Mouse (Mus musculus) forebrain, embryonic 16.5 days (tissue): ENCODE data around the gene B4galnt1. TPM values are rescaled to one million over a fixed set of nuclear protein-coding genes. Genes with fewer than 3 reads are reported as not detected.
"Not testable (repeated sequence)": the region's sequence is repeated elsewhere in the genome, so short reads cannot be mapped to it uniquely, and the experiment has no call there.

Experiments
- ATAC-seq: fragments of 200-750 bp; cut with Nextera tagmentation; 2 replicates; pipeline ENCODE4 v1.8.0; 2017; ENCODE audit warnings: mild to moderate bottlenecking, moderate library complexity
- H3K27ac ChIP-seq: fragments of 300-500 bp; sonication (generic); 2 replicates; pipeline ENCODE4 v1.5.1; 2014; ENCODE audit warnings: low read length, control low read depth
- H3K27me3 ChIP-seq: fragments of 300-500 bp; sonication (generic); replicated peaks from 2 replicates; pipeline ENCODE4 v1.6.1; 2014; ENCODE audit warnings: low read length; ENCODE audit not compliant: control insufficient read depth, insufficient read depth
- H3K36me3 ChIP-seq: fragments of 300-500 bp; sonication (generic); 2 replicates; pipeline ENCODE4 v1.6.1; 2014; ENCODE audit not compliant: control insufficient read depth, insufficient read depth
- H3K4me1 ChIP-seq: fragments of 300-500 bp; sonication (generic); replicated peaks from 2 replicates; pipeline ENCODE4 v1.6.1; 2014; ENCODE audit warnings: low read length; ENCODE audit not compliant: control insufficient read depth, insufficient read depth
- H3K4me2 ChIP-seq: fragments of 300-500 bp; sonication (generic); 2 replicates; pipeline ENCODE4 v1.6.1; 2014; ENCODE audit warnings: mild to moderate bottlenecking, low read length, control low read depth
- H3K4me3 ChIP-seq: fragments of 300-500 bp; sonication (generic); replicated peaks from 2 replicates; pipeline ENCODE4 v1.5.1; 2014; ENCODE audit warnings: mild to moderate bottlenecking, low read length, control low read depth
- H3K9ac ChIP-seq: fragments of 300-500 bp; sonication (generic); replicated peaks from 2 replicates; pipeline ENCODE4 v1.6.1; 2014; ENCODE audit warnings: low read depth, low read length, control low read depth
- H3K9me3 ChIP-seq: fragments of 300-500 bp; sonication (generic); 2 replicates; pipeline ENCODE4 v1.6.1; 2016; ENCODE audit warnings: low read length; ENCODE audit not compliant: control insufficient read depth
- WGBS: fragments of 180-500 bp; shearing (Covaris S2); extraction: QIAGEN DNeasy Blood & Tissue Kit; methylation state at CpG from one replicate; pipeline ENCODE4 v1.1.7; 2014; 5-methylcytosine and 5-hydroxymethylcytosine counted together
- polyA plus RNA-seq: library from polyadenylated mRNA; unstranded; fragments of >200 nt; fragmentation: Nextera tagmentation; extraction: Ambion mirVana; gene quantifications from 2 replicates; pipeline ENCODE4 v1.2.1, GENCODE M21; 2015

Gene B4galnt1
- polyA plus RNA-seq, 1 experiment from 2014 or later: 45.8 TPM

DNA sequence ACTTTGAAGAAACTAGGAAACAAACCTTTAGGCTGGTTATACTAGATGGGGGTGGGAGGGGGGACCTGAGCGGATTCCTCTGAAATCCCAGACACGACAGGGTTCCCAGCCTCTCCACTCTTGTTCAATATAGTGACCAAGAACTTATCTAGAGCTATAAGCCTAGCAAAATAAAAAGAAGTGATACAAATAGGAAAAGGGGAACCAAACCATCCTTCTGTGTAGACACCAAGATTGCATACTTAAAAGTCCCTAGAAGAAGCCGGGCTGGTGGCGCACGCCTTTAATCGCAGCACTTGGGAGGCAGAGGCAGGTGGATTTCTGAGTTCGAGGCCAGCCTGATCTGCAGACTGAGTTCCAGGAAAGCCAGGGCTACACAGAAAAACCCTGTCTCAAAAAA is 11.7 kb upstream of the B4galnt1 start:
- Histone ChIP-seq H3K4me1 (no peaks in the 10 kb centered on the region), H3K36me3 (no peaks in the 10 kb centered on the region), H3K9me3 (no peaks in the 10 kb centered on the region), H3K4me3 (no peak overlapping the region), H3K27me3 (no peaks in the 10 kb centered on the region), H3K27ac (no peak overlapping the region), H3K4me2 (no peak overlapping the region), H3K9ac (no peak overlapping the region)
- no peak for ATAC-seq
- WGBS: 94% methylated on average over 7 of the region's 7 CpGs

DNA sequence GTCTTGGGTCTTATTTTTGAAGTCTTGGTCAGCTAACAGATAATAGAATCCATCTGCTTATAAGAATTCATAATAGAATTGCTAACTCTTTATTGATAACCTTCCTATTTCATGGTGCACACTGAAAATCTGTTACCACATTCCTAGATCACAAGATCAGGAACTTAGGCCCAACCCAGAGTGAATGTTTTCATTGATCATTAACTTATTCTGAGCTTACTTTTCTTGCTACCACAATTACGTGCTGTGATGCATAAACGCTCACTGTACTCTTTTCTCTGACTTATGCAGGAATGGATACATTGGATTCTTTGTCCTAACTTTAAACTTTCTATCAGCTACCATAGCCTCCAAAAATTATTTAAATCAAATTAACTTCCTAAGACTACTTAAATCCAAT is 10.8 kb upstream of the B4galnt1 start:
- no peak overlapping the region for H3K4me2 ChIP-seq
- ATAC-seq: no peak
- no peak overlapping the region for H3K4me3 ChIP-seq
- H3K9ac ChIP-seq: no peak overlapping the region
- H3K27ac ChIP-seq: no peak overlapping the region
- H3K9me3 ChIP-seq: no peaks in the 10 kb centered on the region
- 94% methylated on average over 2 of the region's 2 CpGs for WGBS
- no peaks in the 10 kb centered on the region for H3K27me3 ChIP-seq
- no peaks in the 10 kb centered on the region for H3K36me3 ChIP-seq
- H3K4me1 ChIP-seq: no peaks in the 10 kb centered on the region

DNA sequence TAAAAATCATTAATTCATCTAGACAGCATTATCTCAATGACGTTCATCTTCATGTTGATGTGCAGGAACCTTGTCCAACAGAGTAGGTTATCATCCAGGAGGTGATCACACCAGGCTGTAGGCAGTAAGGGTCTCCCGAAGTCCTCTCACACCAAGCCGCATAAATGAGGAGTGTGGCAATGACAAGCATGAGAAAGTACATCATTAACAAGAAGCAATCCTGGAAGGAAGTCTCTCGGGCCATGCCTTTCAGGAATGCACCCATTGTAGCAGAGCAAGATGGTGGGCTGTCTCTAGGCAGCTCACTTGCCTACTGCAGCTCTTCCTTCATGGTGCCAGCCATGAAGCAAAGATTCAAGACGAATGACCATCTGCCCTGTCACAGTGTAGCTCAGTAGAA is 10.4 kb upstream of the B4galnt1 start:
- Histone ChIP-seq H3K27ac (no peak overlapping the region), H3K4me2 (no peak overlapping the region), H3K36me3 (no peaks in the 10 kb centered on the region), H3K4me1 (no peaks in the 10 kb centered on the region), H3K4me3 (no peak overlapping the region), H3K9ac (no peak overlapping the region), H3K27me3 (no peaks in the 10 kb centered on the region), H3K9me3 (no peaks in the 10 kb centered on the region)
- ATAC-seq: no peak
- WGBS: 86% methylated on average over 5 of the region's 5 CpGs

DNA sequence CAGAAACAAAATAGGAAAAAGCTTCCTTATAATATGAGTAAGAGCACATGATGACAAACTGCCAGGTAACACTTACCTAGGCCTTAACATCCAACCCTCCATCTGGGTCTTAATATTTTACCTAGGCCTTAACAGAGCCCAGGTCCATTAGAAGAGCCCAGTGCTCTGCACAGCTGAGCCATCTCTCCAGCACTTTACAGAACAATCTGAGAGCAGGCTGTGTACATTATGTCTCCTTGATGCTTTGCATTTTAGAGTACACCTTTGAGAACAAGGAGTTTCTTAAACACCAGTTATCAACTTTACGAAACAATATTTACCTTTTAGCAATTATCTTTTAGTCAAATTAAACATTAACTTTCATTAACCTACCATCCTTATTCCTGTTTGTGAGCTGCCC is 8.9 kb upstream of the B4galnt1 start:
- no peaks in the 10 kb centered on the region for H3K9me3 ChIP-seq
- no peaks in the 10 kb centered on the region for H3K27me3 ChIP-seq
- H3K36me3 ChIP-seq: no peaks in the 10 kb centered on the region
- WGBS: 98% methylated on average over 1 of the region's 1 CpGs
- no peak overlapping the region for H3K4me2 ChIP-seq
- no peak overlapping the region for H3K9ac ChIP-seq
- no peak for ATAC-seq
- H3K4me3 ChIP-seq: no peak overlapping the region
- no peaks in the 10 kb centered on the region for H3K4me1 ChIP-seq
- no peak overlapping the region for H3K27ac ChIP-seq

DNA sequence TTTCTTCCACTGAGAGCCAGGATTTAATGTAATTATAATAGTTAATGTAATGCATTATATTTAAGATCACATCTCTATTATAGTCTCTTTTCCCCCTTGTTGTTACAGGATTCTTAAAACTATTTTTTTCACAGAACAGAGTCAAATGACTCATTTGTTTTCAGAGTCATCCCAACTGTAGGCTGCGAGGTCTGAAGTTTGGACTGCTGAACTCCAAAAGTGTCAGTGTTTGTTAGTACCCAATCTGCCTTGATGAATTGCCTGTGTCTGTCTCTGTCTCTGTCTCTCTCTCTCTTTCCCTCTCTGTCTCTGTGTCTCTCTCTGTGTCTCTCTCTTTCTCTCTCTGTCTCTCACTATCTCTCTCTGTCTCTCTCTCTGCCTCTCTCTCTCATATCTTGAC is 8.5 kb upstream of the B4galnt1 start:
- ATAC-seq: no peak
- H3K4me1 ChIP-seq: no peaks in the 10 kb centered on the region
- H3K9me3 ChIP-seq: no peaks in the 10 kb centered on the region
- H3K9ac ChIP-seq: no peak overlapping the region
- H3K27me3 ChIP-seq: no peaks in the 10 kb centered on the region
- H3K27ac ChIP-seq: no peak overlapping the region
- WGBS: 93% methylated on average over 1 of the region's 1 CpGs
- H3K4me2 ChIP-seq: no peak overlapping the region
- no peak overlapping the region for H3K4me3 ChIP-seq
- no peaks in the 10 kb centered on the region for H3K36me3 ChIP-seq

DNA sequence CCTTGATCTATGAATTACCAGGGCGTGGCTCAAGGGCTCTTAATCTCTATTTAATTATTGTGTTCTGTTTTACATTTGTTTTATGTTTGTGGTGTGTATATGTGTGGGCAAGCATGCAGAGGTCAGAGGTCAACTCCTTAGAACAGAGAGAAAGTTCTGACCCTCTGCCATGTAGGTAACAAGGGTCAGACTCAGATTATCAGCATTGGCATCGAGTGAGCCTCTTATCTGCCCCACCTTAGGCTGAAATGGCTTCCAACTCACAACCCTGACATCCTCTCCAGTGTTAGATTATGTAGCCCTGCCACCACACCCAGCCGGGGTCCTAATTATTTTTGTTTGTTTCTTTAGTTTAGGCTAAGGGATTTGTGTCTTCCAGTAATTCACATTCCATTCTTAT is 6.6 kb upstream of the B4galnt1 start:
- Histone ChIP-seq H3K27me3 (no peaks in the 10 kb centered on the region), H3K36me3 (no peaks in the 10 kb centered on the region), H3K4me1 (no peaks in the 10 kb centered on the region), H3K27ac (no peak overlapping the region), H3K4me3 (no peak overlapping the region), H3K9me3 (no peaks in the 10 kb centered on the region), H3K4me2 (no peak overlapping the region), H3K9ac (no peak overlapping the region)
- WGBS: 75% methylated on average over 3 of the region's 3 CpGs
- ATAC-seq: no peak

DNA sequence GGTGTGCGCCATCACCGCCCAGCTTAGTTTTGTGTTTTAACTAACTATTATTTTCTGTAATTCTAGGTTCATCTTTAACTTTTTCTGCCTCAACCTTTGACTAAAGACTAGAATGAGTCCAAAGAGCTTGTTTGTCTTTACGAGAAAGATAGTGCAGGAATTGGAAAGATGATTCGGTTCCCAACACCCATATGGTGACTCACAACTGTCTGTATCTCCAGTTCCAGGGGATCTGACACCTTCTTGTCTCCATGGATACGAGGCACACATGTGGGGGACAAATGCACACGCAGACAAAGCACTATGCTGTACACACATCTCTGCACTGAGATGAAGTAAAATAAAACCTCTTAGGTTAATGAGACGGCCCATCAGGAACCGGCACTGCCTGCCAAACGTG is 4.9 kb upstream of the B4galnt1 start:
- peaks cover 5% of the 10 kb centered on the region for H3K4me1 ChIP-seq
- no peaks in the 10 kb centered on the region for H3K36me3 ChIP-seq
- 76% methylated on average over 9 of the region's 9 CpGs for WGBS
- H3K4me2 ChIP-seq: no peak overlapping the region
- H3K27me3 ChIP-seq: no peaks in the 10 kb centered on the region
- no peak overlapping the region for H3K4me3 ChIP-seq
- ATAC-seq: no peak
- H3K9ac ChIP-seq: no peak overlapping the region
- no peaks in the 10 kb centered on the region for H3K9me3 ChIP-seq
- H3K27ac ChIP-seq: no peak overlapping the region

DNA sequence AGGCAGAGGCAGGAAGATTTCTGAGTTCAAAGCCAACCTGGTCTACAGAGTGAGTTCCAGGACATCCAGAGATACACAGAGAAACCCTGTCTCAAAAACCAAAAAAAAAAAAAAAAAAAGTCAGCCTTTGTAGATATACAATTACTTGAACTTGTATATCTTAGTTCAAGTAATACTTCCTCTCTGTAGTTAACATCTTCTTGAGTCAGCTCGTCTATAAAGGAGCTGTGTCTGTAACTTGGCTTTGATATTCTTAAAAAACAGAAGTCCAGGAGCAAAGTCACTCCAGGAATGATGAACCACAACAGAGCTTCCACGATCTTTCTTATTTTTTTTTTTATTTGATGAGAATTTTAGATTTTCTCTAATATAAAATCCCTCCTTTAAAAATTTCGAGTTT is 4.3 kb upstream of the B4galnt1 start:
- no peaks in the 10 kb centered on the region for H3K36me3 ChIP-seq
- H3K4me2 ChIP-seq: no peak overlapping the region
- no peak overlapping the region for H3K27ac ChIP-seq
- WGBS: 77% methylated on average over 3 of the region's 3 CpGs
- H3K9me3 ChIP-seq: no peaks in the 10 kb centered on the region
- H3K9ac ChIP-seq: no peak overlapping the region
- H3K4me3 ChIP-seq: no peak overlapping the region
- H3K4me1 ChIP-seq: peaks cover 5% of the 10 kb centered on the region
- no peak for ATAC-seq
- no peaks in the 10 kb centered on the region for H3K27me3 ChIP-seq

DNA sequence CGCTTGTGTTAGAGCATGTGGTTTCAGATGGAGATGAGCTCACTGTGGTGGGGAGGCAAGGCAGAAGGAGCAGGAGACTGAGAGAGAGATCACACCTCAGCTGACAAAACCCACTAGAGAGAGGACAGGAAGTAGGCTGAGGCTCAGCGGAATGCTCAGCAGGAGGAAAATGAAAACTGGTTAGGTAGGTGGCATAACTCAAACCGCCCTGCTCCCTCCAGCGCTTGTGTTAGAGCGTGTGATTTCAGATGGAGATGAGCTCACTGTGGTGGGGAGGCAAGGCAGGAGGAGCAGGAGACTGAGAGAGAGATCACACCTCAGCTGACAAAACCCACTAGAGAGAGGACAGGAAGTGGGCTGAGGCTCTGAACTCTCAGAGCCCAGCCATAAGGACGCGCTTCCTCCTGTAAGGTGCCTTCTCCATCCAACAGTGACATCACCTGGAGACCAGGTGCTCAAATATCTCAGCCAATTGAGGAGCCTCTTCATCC is 2.2 kb upstream of the B4galnt1 start:
- not testable (repeated sequence) for H3K9ac ChIP-seq, H3K36me3 ChIP-seq, H3K4me3 ChIP-seq, H3K4me2 ChIP-seq, H3K27ac ChIP-seq, H3K9me3 ChIP-seq, ATAC-seq
- Histone ChIP-seq H3K27me3 (peaks cover 12% of the 10 kb centered on the region), H3K4me1 (peaks cover 12% of the 10 kb centered on the region)
- WGBS: 66% methylated on average over 7 of the region's 7 CpGs

DNA sequence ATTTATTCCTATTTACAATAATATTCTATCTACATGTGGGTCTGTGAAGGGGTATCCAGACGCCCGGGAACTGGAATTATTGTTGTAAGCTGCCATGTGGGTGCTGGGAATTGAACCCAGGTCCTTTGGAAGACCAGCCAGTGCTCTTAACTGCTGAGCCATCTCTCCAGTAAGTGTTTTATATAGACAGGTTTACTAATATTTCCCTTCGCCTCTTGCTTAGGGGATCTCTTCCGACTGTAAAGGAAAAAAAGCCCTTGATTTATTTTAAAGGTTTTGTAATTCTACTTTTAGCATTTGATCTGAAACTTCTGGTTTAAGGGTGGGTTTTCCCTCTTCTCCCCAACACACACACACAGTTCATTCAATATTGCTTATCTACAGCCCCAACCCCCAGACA is 835 bp upstream of the B4galnt1 start:
- Histone ChIP-seq H3K4me2 (peak overlapping the region; percentile 87; the same call in 1 of the 2 replicates), H3K27me3 (peaks cover 22% of the 10 kb centered on the region), H3K9me3 (no peaks in the 10 kb centered on the region), H3K27ac (no peak overlapping the region), H3K9ac (peak overlapping the region; percentile 97; the same call in 1 of the 2 replicates), H3K36me3 (no peaks in the 10 kb centered on the region), H3K4me3 (no peak overlapping the region; the same call in 1 of the 2 replicates), H3K4me1 (peaks cover 12% of the 10 kb centered on the region)
- 91% methylated on average over 4 of the region's 4 CpGs for WGBS
- no peak for ATAC-seq
